Mouse (Mus musculus) ES-E14 (cell line): ENCODE data around the gene Tbxa2r. TPM values are rescaled to one million over a fixed set of nuclear protein-coding genes. Genes with fewer than 3 reads are reported as not detected.

Experiments used
- DNase-seq: peaks from one replicate; pipeline ENCODE4 v3.0.0-alpha.2; 2013; ENCODE audit warnings: low read depth, low spot score
- H3K27ac ChIP-seq: 2 replicates; pipeline ENCODE4 v1.5.1; 2012; ENCODE audit warnings: low read depth, mild to moderate bottlenecking, low read length, moderate library complexity, mixed read lengths; ENCODE audit not compliant: poor library complexity, insufficient read depth, severe bottlenecking
- H3K36me3 ChIP-seq: 2 replicates; pipeline ENCODE4 v1.6.1; 2012; ENCODE audit warnings: mild to moderate bottlenecking, low read length, moderate library complexity, mixed read lengths; ENCODE audit not compliant: control insufficient read depth, poor library complexity, insufficient read depth, severe bottlenecking
- H3K4me1 ChIP-seq, 2 experiments: fragments of 150-350 bp in 1 of 2; sonication (generic) in 1 of 2; 2 replicates each; pipeline ENCODE4 v1.6.1; 2012; ENCODE audit warnings: low read length in 2 of 2, mild to moderate bottlenecking in 1 of 2, mixed read lengths in 1 of 2; ENCODE audit not compliant: control insufficient read depth in 2 of 2, insufficient read depth in 2 of 2, poor library complexity in 1 of 2
- H3K4me3 ChIP-seq, 2 experiments: fragments of 150-350 bp in 1 of 2; sonication (generic) in 1 of 2; 2 replicates each; pipeline ENCODE4 v1.5.1; 2012; ENCODE audit warnings: low read length in 2 of 2, low read depth in 1 of 2, mild to moderate bottlenecking in 1 of 2, mixed read lengths in 1 of 2; ENCODE audit not compliant: insufficient read depth in 1 of 2, poor library complexity in 1 of 2, severe bottlenecking in 1 of 2
- H3K9ac ChIP-seq: 2 replicates; pipeline ENCODE4 v1.6.1; 2012; ENCODE audit warnings: low read depth, mild to moderate bottlenecking, low read length, mixed read lengths; ENCODE audit not compliant: poor library complexity, insufficient read depth, severe bottlenecking
- H3K9me3 ChIP-seq: fragments of 150-350 bp; sonication (generic); 2 replicates; pipeline ENCODE4 v1.6.1; 2012; ENCODE audit warnings: low read depth, mild to moderate bottlenecking, low read length; ENCODE audit not compliant: control insufficient read depth, insufficient read depth
- CHD2 ChIP-seq: IDR thresholded peaks from 2 replicates; pipeline ENCODE4 v1.6.1; 2014; ENCODE audit warnings: mild to moderate bottlenecking, low read depth, low read length, inconsistent platforms
- HCFC1 ChIP-seq: IDR thresholded peaks from 2 replicates; pipeline ENCODE4 v1.6.1; 2012; ENCODE audit warnings: low read length, inconsistent platforms, borderline replicate concordance; ENCODE audit not compliant: insufficient read depth
- MAFK ChIP-seq: IDR thresholded peaks from 2 replicates; pipeline ENCODE4 v1.6.1; 2014; ENCODE audit warnings: mild to moderate bottlenecking, low read depth, low read length, inconsistent platforms; ENCODE audit not compliant: insufficient read depth
- ZC3H11A ChIP-seq: IDR thresholded peaks from 2 replicates; pipeline ENCODE4 v1.6.1; 2012; ENCODE audit warnings: low read depth, mild to moderate bottlenecking, inconsistent platforms, low read length, borderline replicate concordance
- ZNF384 ChIP-seq: IDR thresholded peaks from 2 replicates; pipeline ENCODE4 v1.6.1; 2012; ENCODE audit warnings: low read depth, low read length, inconsistent platforms
- in situ Hi-C, 2 experiments: fragments of 600-800 bp; cut with MboI; formaldehyde crosslinking; loops; one replicate each; pipeline ENCODE4 v1.15.1; 2025; ENCODE audit warnings: low sequenced_read_pairs in 2 of 2, inconsistent platforms in 1 of 2; ENCODE audit not compliant: unreplicated experiment in 2 of 2
- total RNA-seq: library from RNA; depleted of rRNA; stranded (reverse); fragments of 300-350 nt; gene quantifications from 2 replicates; pipeline ENCODE4 v1.2.3, GENCODE M21; 2012

The Tbxa2r gene
- total RNA-seq, 1 experiment: 2.3 TPM

GRCm38 (mm10) chr10:81303761-81304160 lies 24.8 kb upstream of the Tbxa2r start:
- H3K4me1 ChIP-seq: peaks cover 0 to 18% of the 10 kb centered on the region in 2 experiments; a peak in 1 of 4 replicates
- TF ChIP-seq HCFC1 (no peak), CHD2 (no peak), MAFK (no peak), ZC3H11A (no peak), ZNF384 (no peak)
- H3K9me3 ChIP-seq: no peaks in the 10 kb centered on the region
- in situ Hi-C loops: no loop called here
- peaks cover 30% of the 10 kb centered on the region for H3K36me3 ChIP-seq
- no peak overlapping the region for H3K9ac ChIP-seq
- DNase-seq: no peak
- H3K4me3 ChIP-seq: no peak overlapping the region
- no peak overlapping the region for H3K27ac ChIP-seq

- H3K27ac ChIP-seq: no peak overlapping the region
- TF ChIP-seq ZNF384: no peak
- peaks cover 35% of the 10 kb centered on the region for H3K36me3 ChIP-seq
- H3K4me3 ChIP-seq: no peak overlapping the region
- peaks cover 0 to 19% of the 10 kb centered on the region in 2 experiments; a peak in 1 of 4 replicates for H3K4me1 ChIP-seq
- DNase-seq: no peak
- in situ Hi-C loops: no loop called here
- no peak overlapping the region for H3K9ac ChIP-seq
- H3K9me3 ChIP-seq: no peaks in the 10 kb centered on the region
Observed at GRCm38 (mm10) chr10:81304597-81305238, 23.8 kb upstream of the Tbxa2r start.

- H3K9ac ChIP-seq: no peak overlapping the region
Observed at GRCm38 (mm10) chr10:81305663-81306062, 22.9 kb upstream of the Tbxa2r start.

GRCm38 (mm10) chr10:81306173-81306668 lies 22.3 kb upstream of the Tbxa2r start:
- in situ Hi-C loops: no loop called here

More at GRCm38 (mm10) chr10:81305663-81306062, 22.9 kb upstream of the Tbxa2r start:
- DNase-seq: no peak
- Histone ChIP-seq H3K4me1 (peaks cover 0 to 19% of the 10 kb centered on the region in 2 experiments; a peak in 1 of 4 replicates), H3K4me3 (no peak overlapping the region), H3K27ac (no peak overlapping the region), H3K36me3 (peaks cover 39% of the 10 kb centered on the region), H3K9me3 (no peaks in the 10 kb centered on the region)
- no peak for TF ChIP-seq ZC3H11A
- TF ChIP-seq MAFK: no peak
- TF ChIP-seq CHD2: no peak
- no peak for TF ChIP-seq HCFC1
- TF ChIP-seq ZNF384: no peak
- in situ Hi-C loops: no loop called here

More at GRCm38 (mm10) chr10:81306173-81306668, 22.3 kb upstream of the Tbxa2r start:
- Histone ChIP-seq H3K36me3 (peaks cover 42% of the 10 kb centered on the region), H3K9ac (no peak overlapping the region), H3K9me3 (no peaks in the 10 kb centered on the region), H3K4me1 (peaks cover 0 to 18% of the 10 kb centered on the region in 2 experiments; a peak in 1 of 4 replicates), H3K4me3 (no peak overlapping the region), H3K27ac (no peak overlapping the region)
- TF ChIP-seq ZC3H11A: no peak
- no peak for TF ChIP-seq MAFK
- no peak for TF ChIP-seq CHD2
- no peak for TF ChIP-seq HCFC1
- TF ChIP-seq ZNF384: no peak
- DNase-seq: no peak
